Mouse (Mus musculus) lung, embryonic 16.5 days (tissue): ENCODE data around the gene Asic5. TPM values are rescaled to one million over a fixed set of nuclear protein-coding genes. Genes with fewer than 3 reads are reported as not detected.

Experiments used
- ATAC-seq: fragments of 200-750 bp; cut with Nextera tagmentation; 2 replicates; pipeline ENCODE4 v1.8.0; 2017; ENCODE audit warnings: low read depth, mild to moderate bottlenecking, moderate library complexity
- H3K27ac ChIP-seq: fragments of 300-500 bp; sonication (generic); 2 replicates; pipeline ENCODE4 v1.5.1; 2014; ENCODE audit warnings: mild to moderate bottlenecking, control low read depth, low read length
- H3K27me3 ChIP-seq: fragments of 300-500 bp; sonication (generic); 2 replicates; pipeline ENCODE4 v1.6.1; 2014; ENCODE audit warnings: low read depth, low read length, mixed read lengths; ENCODE audit not compliant: control insufficient read depth, insufficient read depth
- H3K36me3 ChIP-seq: fragments of 300-500 bp; sonication (generic); 2 replicates; pipeline ENCODE4 v1.6.1; 2014; ENCODE audit warnings: low read length; ENCODE audit not compliant: control insufficient read depth, insufficient read depth
- H3K4me1 ChIP-seq: fragments of 300-500 bp; sonication (generic); replicated peaks from 2 replicates; pipeline ENCODE4 v1.6.1; 2014; ENCODE audit warnings: low read length, mixed read lengths; ENCODE audit not compliant: control insufficient read depth, insufficient read depth
- H3K4me2 ChIP-seq: fragments of 300-500 bp; sonication (generic); 2 replicates; pipeline ENCODE4 v1.6.1; 2014; ENCODE audit warnings: low read depth, low read length, control low read depth
- H3K4me3 ChIP-seq: fragments of 300-500 bp; sonication (generic); 2 replicates; pipeline ENCODE4 v1.5.1; 2014; ENCODE audit warnings: mild to moderate bottlenecking, low read length, control low read depth
- H3K9ac ChIP-seq: fragments of 300-500 bp; sonication (generic); 2 replicates; pipeline ENCODE4 v1.6.1; 2014; ENCODE audit warnings: low read length, control low read depth
- H3K9me3 ChIP-seq: fragments of 300-500 bp; sonication (generic); 2 replicates; pipeline ENCODE4 v1.6.1; 2016; ENCODE audit warnings: low read length; ENCODE audit not compliant: control insufficient read depth
- WGBS: fragments of 180-500 bp; shearing (Covaris S2); extraction: QIAGEN DNeasy Blood & Tissue Kit; methylation state at CpG from one replicate; pipeline ENCODE4 v1.1.7; 2014; 5-methylcytosine and 5-hydroxymethylcytosine counted together
- polyA plus RNA-seq: library from polyadenylated mRNA; unstranded; fragments of >200 nt; fragmentation: Nextera tagmentation; extraction: Ambion mirVana; gene quantifications from 2 replicates; pipeline ENCODE4 v1.2.1, GENCODE M21; 2015

Gene Asic5
- polyA plus RNA-seq, 1 experiment from 2014 or later, result not detected

DNA sequence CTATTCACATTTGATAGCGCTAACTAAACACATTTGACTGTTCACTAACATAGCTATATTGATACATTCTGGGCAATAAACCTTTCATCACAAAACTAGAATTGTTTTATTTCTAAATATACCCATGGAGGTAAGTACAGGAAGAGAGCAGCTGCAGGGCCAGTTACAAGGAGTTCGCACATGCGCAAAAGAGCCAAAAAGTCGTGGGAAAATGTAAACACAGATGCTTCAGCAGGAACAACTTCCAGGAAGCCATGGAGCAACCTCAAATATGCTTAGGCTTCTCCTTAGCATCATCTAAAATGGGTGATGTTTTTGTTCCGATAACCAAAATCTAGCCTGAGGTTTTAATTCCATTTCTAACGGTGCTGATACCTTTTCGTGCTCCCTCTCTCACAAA, 66.6 kb downstream of the Asic5 start:
- WGBS, result 27% methylated on average over 7 of the region's 7 CpGs
- H3K27me3 ChIP-seq, result no peaks in the 10 kb centered on the region
- H3K4me1 ChIP-seq, result peaks cover 44% of the 10 kb centered on the region

DNA sequence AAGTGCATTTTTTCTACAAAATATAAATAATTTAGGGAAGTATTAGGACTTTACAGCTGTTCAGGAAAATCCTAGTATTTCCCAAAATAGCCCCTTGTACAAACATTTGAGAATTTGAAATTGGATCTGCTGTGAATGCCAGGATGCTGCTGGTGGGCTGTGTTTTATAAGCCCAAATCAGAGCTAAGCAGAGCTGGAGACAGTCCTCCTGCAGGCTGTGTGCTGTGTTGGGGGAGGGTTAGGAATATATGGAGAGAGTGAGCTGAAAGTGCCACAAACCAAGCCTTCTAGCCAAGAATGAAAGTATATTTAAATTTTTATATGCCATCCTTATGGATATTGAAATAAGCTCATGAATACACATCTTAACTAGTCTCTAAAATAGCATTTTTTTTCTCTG, 69.4 kb downstream of the Asic5 start:
- no peaks in the 10 kb centered on the region for H3K27me3 ChIP-seq
- H3K4me2 ChIP-seq, result no peak overlapping the region
- H3K36me3 ChIP-seq, result no peaks in the 10 kb centered on the region
- no peak overlapping the region for H3K4me3 ChIP-seq
- H3K4me1 ChIP-seq, result peaks cover 44% of the 10 kb centered on the region
- H3K27ac ChIP-seq, result peak overlapping the region; percentile 66
- H3K9ac ChIP-seq, result no peak overlapping the region
- no peaks in the 10 kb centered on the region for H3K9me3 ChIP-seq
- peak; percentile 75 for ATAC-seq

More for the DNA sequence above, 66.6 kb downstream of the Asic5 start:
- Histone ChIP-seq H3K4me2 (peak overlapping the region; percentile 39), H3K4me3 (no peak overlapping the region), H3K36me3 (no peaks in the 10 kb centered on the region), H3K9me3 (no peaks in the 10 kb centered on the region), H3K9ac (no peak overlapping the region), H3K27ac (peak overlapping the region; percentile 63)
- no peak for ATAC-seq

DNA sequence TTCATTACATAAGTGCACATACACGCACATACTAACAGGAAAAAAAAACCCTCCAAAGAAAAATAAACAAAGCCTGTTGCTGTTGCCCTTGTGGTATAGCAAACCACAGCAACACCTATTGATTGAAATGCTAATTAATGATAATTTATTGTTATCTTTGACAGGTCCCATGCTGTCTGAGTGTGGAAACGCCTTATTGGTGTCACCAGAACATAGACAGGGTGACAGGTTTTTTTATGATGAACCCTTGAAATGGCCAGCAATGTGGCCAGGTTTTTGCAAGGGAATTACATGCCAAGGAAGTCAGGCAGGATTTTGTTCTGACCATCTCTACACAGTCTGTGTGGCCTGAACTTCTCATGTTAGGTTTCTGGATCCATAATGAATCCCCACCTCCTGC, 69.9 kb downstream of the Asic5 start:
- no peak overlapping the region for H3K4me3 ChIP-seq
- no peaks in the 10 kb centered on the region for H3K36me3 ChIP-seq
- no peaks in the 10 kb centered on the region for H3K27me3 ChIP-seq
- peaks cover 44% of the 10 kb centered on the region for H3K4me1 ChIP-seq
- H3K9ac ChIP-seq, result no peak overlapping the region
- ATAC-seq, result no peak
- no peaks in the 10 kb centered on the region for H3K9me3 ChIP-seq
- H3K27ac ChIP-seq, result peak overlapping the region; percentile 66
- H3K4me2 ChIP-seq, result no peak overlapping the region
- 41% methylated on average over 2 of the region's 2 CpGs for WGBS

DNA sequence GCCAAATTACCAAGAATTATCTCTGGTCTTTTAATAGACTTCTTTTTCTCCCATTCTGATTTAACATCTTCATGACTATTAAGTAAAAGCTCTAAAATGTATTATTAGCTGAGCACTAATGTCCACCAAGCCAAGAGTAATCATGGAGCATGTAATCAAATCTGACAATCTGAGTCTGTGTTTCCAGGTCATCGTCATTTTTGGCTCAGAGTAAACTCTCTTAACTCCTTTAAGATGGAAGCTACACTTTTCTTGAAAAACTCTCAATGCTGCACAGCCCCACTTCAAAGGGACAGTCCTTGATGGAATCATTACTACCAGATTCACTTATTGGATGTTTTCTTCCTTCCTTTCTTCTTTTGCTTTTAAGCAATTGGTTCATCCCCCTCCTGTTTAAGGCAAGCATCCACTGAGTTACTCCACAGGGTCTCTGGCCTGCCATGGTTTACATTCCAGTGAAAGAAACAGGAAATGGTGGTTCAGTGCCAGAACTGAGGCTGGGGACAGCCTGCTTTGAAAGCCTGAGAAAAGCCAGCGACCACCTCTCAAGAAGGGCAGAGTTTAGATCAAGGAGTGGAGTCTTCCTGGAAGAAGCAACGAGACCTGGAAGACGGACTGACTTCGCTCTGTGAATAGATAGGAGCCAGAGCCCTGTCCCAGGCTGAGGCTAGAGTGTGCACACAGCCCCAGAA, 72.3 kb downstream of the Asic5 start:
- Histone ChIP-seq H3K36me3 (no peaks in the 10 kb centered on the region), H3K4me2 (peak overlapping the region; percentile 11; the same call in 1 of the 2 replicates), H3K4me1 (peaks cover 36% of the 10 kb centered on the region), H3K27ac (peak overlapping the region; percentile 74), H3K27me3 (no peaks in the 10 kb centered on the region), H3K4me3 (no peak overlapping the region), H3K9me3 (no peaks in the 10 kb centered on the region), H3K9ac (peak overlapping the region; percentile 8; the same call in 1 of the 2 replicates)
- 17% methylated on average over 5 of the region's 5 CpGs for WGBS
- ATAC-seq, result 0 out of 2 replicates have a peak, but pooled peaks have one; percentile 27

DNA sequence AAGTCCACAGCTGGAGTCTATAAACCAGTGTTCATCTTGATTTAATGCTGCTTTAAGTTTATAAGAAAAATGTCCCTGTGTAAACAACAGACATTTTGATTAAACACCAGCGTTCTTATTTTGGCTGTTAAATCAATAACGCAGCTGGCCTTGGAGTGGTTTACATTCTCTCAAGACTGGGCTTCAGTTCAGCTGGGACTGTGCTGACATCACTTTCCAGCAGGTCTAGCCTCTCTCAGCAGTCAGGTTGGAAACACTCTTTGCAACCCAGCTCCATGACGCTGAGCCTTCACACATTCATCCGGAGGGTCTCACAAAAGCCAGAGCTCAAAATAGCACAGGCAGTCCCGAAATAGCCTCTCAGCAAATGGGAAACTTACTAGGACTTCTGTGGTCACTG, 75.1 kb downstream of the Asic5 start:
- no peak overlapping the region for H3K4me3 ChIP-seq
- no peaks in the 10 kb centered on the region for H3K36me3 ChIP-seq
- 3% methylated on average over 5 of the region's 5 CpGs for WGBS

DNA sequence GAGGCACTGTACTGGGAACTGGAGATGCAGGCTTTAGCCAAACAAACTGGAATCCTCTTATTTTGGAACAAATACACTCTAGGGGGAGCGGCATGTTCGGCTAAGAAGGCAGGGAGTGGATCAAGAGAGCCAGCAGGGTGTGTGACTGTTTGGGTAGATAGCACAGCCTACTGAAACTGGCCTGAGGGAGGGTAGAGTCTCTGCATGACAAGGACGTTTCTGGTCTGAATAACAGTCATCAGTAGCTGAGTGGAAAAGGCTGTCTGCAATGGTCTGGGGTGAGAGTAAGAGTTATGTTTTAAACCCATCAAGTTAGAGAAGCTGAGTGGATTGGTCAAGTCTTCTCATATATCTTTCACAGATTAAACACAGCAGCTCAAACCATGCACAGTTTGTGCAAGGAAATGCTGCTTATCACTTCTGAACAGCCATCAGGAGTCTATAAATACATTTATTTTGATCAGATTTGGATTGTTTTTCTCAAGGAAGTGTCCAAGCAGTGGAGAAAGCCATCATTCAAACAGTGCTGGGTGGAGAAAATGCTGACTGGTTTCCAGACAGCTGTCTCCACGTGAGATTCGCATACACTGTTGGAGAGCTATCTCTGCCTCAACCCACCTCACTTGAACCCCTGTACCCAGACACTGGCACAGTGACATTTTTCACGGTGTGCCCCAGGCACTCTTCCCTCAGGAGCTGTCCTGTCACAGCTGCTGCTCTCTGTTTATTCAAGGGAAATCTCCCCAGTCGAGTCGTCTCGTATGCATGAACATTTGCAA, 79.5 kb downstream of the Asic5 start:
- WGBS, result 17% methylated on average over 9 of the region's 9 CpGs
- Histone ChIP-seq H3K9me3 (no peaks in the 10 kb centered on the region), H3K4me3 (no peak overlapping the region), H3K4me2 (no peak overlapping the region), H3K27ac (peak overlapping the region; percentile 51), H3K36me3 (no peaks in the 10 kb centered on the region), H3K4me1 (peaks cover 21% of the 10 kb centered on the region), H3K9ac (no peak overlapping the region), H3K27me3 (no peaks in the 10 kb centered on the region)
- peak; percentile 10; the same call in 1 of the 2 replicates for ATAC-seq

More for the DNA sequence above, 75.1 kb downstream of the Asic5 start:
- peak overlapping the region; percentile 63 for H3K27ac ChIP-seq
- peak; percentile 97 for ATAC-seq
- no peak overlapping the region for H3K4me2 ChIP-seq
- no peak overlapping the region for H3K9ac ChIP-seq
- peaks cover 33% of the 10 kb centered on the region for H3K4me1 ChIP-seq
- no peaks in the 10 kb centered on the region for H3K9me3 ChIP-seq
- no peaks in the 10 kb centered on the region for H3K27me3 ChIP-seq

DNA sequence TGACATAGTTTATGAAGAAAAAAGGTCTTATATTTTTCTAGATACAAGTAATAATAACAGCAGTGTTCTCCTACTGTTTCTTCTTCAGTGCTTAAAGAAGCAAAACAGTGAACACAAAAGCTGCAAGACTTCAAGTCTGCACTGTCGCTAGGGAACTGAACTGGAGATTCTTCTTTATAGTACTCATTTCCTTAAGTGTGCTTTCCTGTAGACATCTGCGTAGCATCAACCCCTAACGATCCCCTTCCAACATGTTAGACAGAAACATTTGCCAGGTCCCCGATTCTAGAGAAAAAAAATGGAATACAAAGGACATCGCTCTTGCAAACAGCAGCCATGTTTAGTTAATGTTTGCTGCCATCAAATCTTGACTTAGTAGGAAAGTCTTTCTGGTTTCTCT, 85.7 kb downstream of the Asic5 start:
- Histone ChIP-seq H3K27ac (no peak overlapping the region), H3K27me3 (no peaks in the 10 kb centered on the region), H3K9me3 (no peaks in the 10 kb centered on the region), H3K4me2 (no peak overlapping the region), H3K4me3 (no peak overlapping the region), H3K4me1 (peaks cover 11% of the 10 kb centered on the region), H3K9ac (no peak overlapping the region), H3K36me3 (no peaks in the 10 kb centered on the region)
- 66% methylated on average over 5 of the region's 5 CpGs for WGBS
- no peak for ATAC-seq

Other genes starting within 250 kb of the Asic5 start
- 32.6 and 34.3 TPM in 2 replicates for gene Ctso, start 49.7 kb upstream of the Asic5 start, polyA plus RNA-seq
- gene Tdo2, start 6.1 kb upstream of the Asic5 start, polyA plus RNA-seq, result 1.9 and 2.6 TPM in 2 replicates
- 83.5 and 88.9 TPM in 2 replicates for gene Gucy1b1, start 92.4 kb downstream of the Asic5 start, polyA plus RNA-seq
- 100 and 110 TPM in 2 replicates for gene Gucy1a1, start 163.5 kb downstream of the Asic5 start, polyA plus RNA-seq